Comparison of ENCODE assay signal across 9 mouse cellular contexts in genomic region chr5:113210314-113210713, GRCm38 (mm10). TPM values are rescaled to one million over a fixed set of nuclear protein-coding genes. Genes with fewer than 3 reads are reported as not detected.
DNase-seq lines count a peak whose midpoint lies in the region; ATAC-seq and TF ChIP-seq lines count a peak whose summit lies in the region.
"Had no signal": no experiment of that assay in that cellular context is flagged by ENCODE, and none has a peak within 500 bp of the region (broad histone marks: within the 10 kb centered on the region; RNA-seq: fewer than 3 reads in every experiment).

No protein-coding gene starts in this region.

- TF ChIP-seq POLR2A in bone marrow macrophage, adult 2 months (IDR thresholded peaks at IDR 0.05; ENCODE audit: borderline replicate concordance, low read depth, low read length): no peak

- no peaks in the 10 kb centered on the region for H3K27me3 ChIP-seq in forebrain, embryonic 13.5 days
- H3K27me3 ChIP-seq in forebrain, embryonic 14.5 days (replicated peaks; ENCODE audit: control insufficient read depth, insufficient read depth, low read length): no peaks in the 10 kb centered on the region
- no peaks in the 10 kb centered on the region for H3K27me3 ChIP-seq in hindbrain, embryonic 12.5 days
- H3K27me3 ChIP-seq in liver, embryonic 15.5 days: no peaks in the 10 kb centered on the region

- H3K9ac ChIP-seq in forebrain, embryonic 13.5 days: no peak overlapping the region
- no peak overlapping the region for H3K9ac ChIP-seq in forebrain, embryonic 14.5 days (ENCODE audit: low read length)
- peak overlapping the region; percentile 2; the same call in 1 of the 2 replicates for H3K9ac ChIP-seq in hindbrain, embryonic 12.5 days
- H3K9ac ChIP-seq in liver, embryonic 15.5 days: no peak overlapping the region

- no peak overlapping the region for H3K4me2 ChIP-seq in forebrain, embryonic 13.5 days
- no peak overlapping the region for H3K4me2 ChIP-seq in forebrain, embryonic 14.5 days (ENCODE audit: low read length)
- no peak overlapping the region for H3K4me2 ChIP-seq in hindbrain, embryonic 12.5 days (replicated peaks)
- H3K4me2 ChIP-seq in liver, embryonic 15.5 days: no peak overlapping the region

- no peaks in the 10 kb centered on the region for H3K9me3 ChIP-seq in forebrain, embryonic 13.5 days (replicated peaks)
- H3K9me3 ChIP-seq in forebrain, embryonic 14.5 days (replicated peaks; ENCODE audit: control insufficient read depth, low read length): no peaks in the 10 kb centered on the region
- no peaks in the 10 kb centered on the region for H3K9me3 ChIP-seq in hindbrain, embryonic 12.5 days (replicated peaks)
- no peaks in the 10 kb centered on the region for H3K9me3 ChIP-seq in liver, embryonic 15.5 days (replicated peaks)

- DNase-seq in forebrain, embryonic 14.5 days (ENCODE audit: low spot score): no peak
- no peak for DNase-seq in MN1 (ENCODE audit: low spot score)
- DNase-seq in adrenal gland, adult (ENCODE audit: inconsistent age in 2 of 2, low spot score in 1 of 2): no peak
- DNase-seq in layer of hippocampus, adult 11-12 months (ENCODE audit: low spot score): no peak

- H3K4me1 ChIP-seq in forebrain, embryonic 13.5 days: peaks cover 23% of the 10 kb centered on the region
- 0 out of 2 replicates have a peak, but pooled peaks cover 11% of the 10 kb centered on the region for H3K4me1 ChIP-seq in forebrain, embryonic 14.5 days (ENCODE audit: control insufficient read depth, insufficient read depth, low read length)
- peaks cover 48% of the 10 kb centered on the region for H3K4me1 ChIP-seq in bone marrow macrophage, adult 2 months (ENCODE audit: control insufficient read depth, insufficient read depth, low read length)
- H3K4me1 ChIP-seq in hindbrain, embryonic 12.5 days: peaks cover 12% of the 10 kb centered on the region
- H3K4me1 ChIP-seq in liver, embryonic 15.5 days (replicated peaks): peaks cover 44% of the 10 kb centered on the region

- H3K4me3 ChIP-seq in forebrain, embryonic 13.5 days: no peak overlapping the region
- no peak overlapping the region for H3K4me3 ChIP-seq in forebrain, embryonic 14.5 days (ENCODE audit: low read depth, low read length)
- no peak overlapping the region for H3K4me3 ChIP-seq in bone marrow macrophage, adult 2 months (ENCODE audit: insufficient read depth, low read length)
- no peak overlapping the region for H3K4me3 ChIP-seq in hindbrain, embryonic 12.5 days
- H3K4me3 ChIP-seq in liver, embryonic 15.5 days (replicated peaks): no peak overlapping the region

- H3K27ac ChIP-seq in forebrain, embryonic 13.5 days: peak overlapping the region; percentile 10; the same call in 1 of the 2 replicates
- no peak overlapping the region for H3K27ac ChIP-seq in forebrain, embryonic 14.5 days (ENCODE audit: low read depth, low read length)
- peak overlapping the region; percentile 66 for H3K27ac ChIP-seq in bone marrow macrophage, adult 2 months (ENCODE audit: insufficient read depth, low read depth, low read length)
- peak overlapping the region; percentile 41; the same call in 1 of the 2 replicates for H3K27ac ChIP-seq in hindbrain, embryonic 12.5 days
- 0 out of 2 replicates have a peak overlapping the region, but pooled peaks have one; percentile 41 for H3K27ac ChIP-seq in liver, embryonic 15.5 days (replicated peaks)

- no peaks in the 10 kb centered on the region for H3K36me3 ChIP-seq in forebrain, embryonic 13.5 days (ENCODE audit: poor library complexity, severe bottlenecking)
- H3K36me3 ChIP-seq in forebrain, embryonic 14.5 days (ENCODE audit: control insufficient read depth, insufficient read depth, low read length): no peaks in the 10 kb centered on the region
- no peaks in the 10 kb centered on the region for H3K36me3 ChIP-seq in hindbrain, embryonic 12.5 days
- H3K36me3 ChIP-seq in liver, embryonic 15.5 days (replicated peaks): no peaks in the 10 kb centered on the region

- no peak for TF ChIP-seq CTCF in bone marrow macrophage, adult 2 months (IDR thresholded peaks at IDR 0.05; ENCODE audit: low read depth, low read length)

- no peak for ATAC-seq in forebrain, embryonic 13.5 days
- ATAC-seq in forebrain, embryonic 14.5 days: no peak
- ATAC-seq in hindbrain, embryonic 12.5 days (ENCODE audit: low FRiP score): no peak
- ATAC-seq in liver, embryonic 15.5 days (ENCODE audit: insufficient read depth): no peak
- ATAC-seq: inflammation-experienced regulatory T-cells, adult 6 months had no signal

- WGBS in forebrain, embryonic 13.5 days: 81% methylated on average over 6 of the region's 6 CpGs
- 83% methylated on average over 6 of the region's 6 CpGs for WGBS in forebrain, embryonic 14.5 days
- 88% methylated on average over 6 of the region's 6 CpGs for WGBS in hindbrain, embryonic 12.5 days
- 56% methylated on average over 6 of the region's 6 CpGs for WGBS in liver, embryonic 15.5 days (ENCODE audit: insufficient replicate concordance)

RNA-seq across cellular contexts. Expression of gene 2900026A02Rik, which starts 10.7 kb away (rescaled TPM):
- polyA plus RNA-seq in forebrain, embryonic 13.5 days (2015; fragmentation: Nextera tagmentation; extraction: Ambion mirVana): 4.3 and 5.1 TPM in 2 replicates
- 2.1 and 2.7 TPM in 2 replicates for polyA plus RNA-seq in forebrain, embryonic 14.5 days (2014; fragmentation: Nextera tagmentation; extraction: Ambion mirVana)
- 5.7 and 5.9 TPM in 2 replicates for polyA plus RNA-seq in bone marrow macrophage, adult 2 months (2012; ENCODE audit: insufficient read depth, insufficient read length, missing spikeins)
- polyA plus RNA-seq in hindbrain, embryonic 12.5 days (2016; fragmentation: Nextera tagmentation; extraction: Ambion mirVana): 3.6 and 4.5 TPM in 2 replicates
- 2.0 and 2.8 TPM in 2 replicates for polyA plus RNA-seq in liver, embryonic 15.5 days (2015; fragmentation: Nextera tagmentation; extraction: Ambion mirVana)

RNA-seq across cellular contexts. Expression of gene Tmem211, which starts 16.4 kb away (rescaled TPM):
- not detected in 2 replicates for polyA plus RNA-seq in forebrain, embryonic 13.5 days (2015; fragmentation: Nextera tagmentation; extraction: Ambion mirVana)
- not detected in 2 replicates for polyA plus RNA-seq in forebrain, embryonic 14.5 days (2014; fragmentation: Nextera tagmentation; extraction: Ambion mirVana)
- not detected in 2 replicates for polyA plus RNA-seq in bone marrow macrophage, adult 2 months (2012; ENCODE audit: insufficient read depth, insufficient read length, missing spikeins)
- polyA plus RNA-seq in hindbrain, embryonic 12.5 days (2016; fragmentation: Nextera tagmentation; extraction: Ambion mirVana): 0.15 TPM in 1 of 2 replicates, not detected in the other
- not detected in 2 replicates for polyA plus RNA-seq in liver, embryonic 15.5 days (2015; fragmentation: Nextera tagmentation; extraction: Ambion mirVana)
- polyA plus RNA-seq: inflammation-experienced regulatory T-cells, adult 6 months had no signal
